Mouse (Mus musculus) layer of hippocampus, postnatal 14 days (tissue): Measurements from ENCODE around the gene Ctrc. TPM values are rescaled to one million over a fixed set of nuclear protein-coding genes. Genes with fewer than 3 reads are reported as not detected.
"Not testable (repeated sequence)": the region's sequence is repeated elsewhere in the genome, so short reads cannot be mapped to it uniquely, and the experiment has no call there.

Experiments
- DNase-seq, 2 experiments: peaks; one replicate each; pipeline ENCODE4 v3.0.0; 2021 to 2022; ENCODE audit warnings: low spot score in 2 of 2, mixed read lengths in 1 of 2
- total RNA-seq, 2 experiments: library from RNA; stranded (reverse); gene quantifications; 2 replicates each; pipeline ENCODE4 v1.2.3; 2021

Gene Ctrc
- total RNA-seq, 2 experiments from 2014 or later: not detected

GRCm38 (mm10) chr4:141789564-141790218 is 56.5 kb downstream of the Ctrc start:
- no peak for DNase-seq

GRCm38 (mm10) chr4:141787462-141787861 is 58.7 kb downstream of the Ctrc start:
- DNase-seq: no peak

GRCm38 (mm10) chr4:141787046-141787445 is 59.1 kb downstream of the Ctrc start:
- DNase-seq: no peak

- DNase-seq: no peak
Observed at GRCm38 (mm10) chr4:141786141-141786540, 60.0 kb downstream of the Ctrc start.

- DNase-seq: no peak
Observed at GRCm38 (mm10) chr4:141784835-141785234, 61.3 kb downstream of the Ctrc start.

- no peak for DNase-seq
Observed at GRCm38 (mm10) chr4:141781201-141781985, 64.8 kb downstream of the Ctrc start.

- DNase-seq: peak in 1 of 2 experiments; percentile 18
Observed at GRCm38 (mm10) chr4:141779828-141780227, 66.3 kb downstream of the Ctrc start.

GRCm38 (mm10) chr4:141773019-141773418 is 73.1 kb downstream of the Ctrc start:
- DNase-seq: not testable (repeated sequence)

GRCm38 (mm10) chr4:141771823-141772222 is 74.3 kb downstream of the Ctrc start:
- DNase-seq: no peak

GRCm38 (mm10) chr4:141769501-141770160 is 76.5 kb downstream of the Ctrc start:
- DNase-seq: no peak

GRCm38 (mm10) chr4:141767353-141768036 is 78.7 kb downstream of the Ctrc start:
- DNase-seq: peak; percentile 29 to 42

- DNase-seq: peak; percentile 46 to 49
Observed at GRCm38 (mm10) chr4:141766668-141767352, 79.3 kb downstream of the Ctrc start.

- DNase-seq: peak in 1 of 2 experiments; percentile 29
Observed at GRCm38 (mm10) chr4:141766316-141766667, 79.9 kb downstream of the Ctrc start.

GRCm38 (mm10) chr4:141765008-141765407 is 81.2 kb downstream of the Ctrc start:
- no peak for DNase-seq

Other genes starting within 250 kb of the Ctrc start
- 1 to 10 TPM; 2.4 TPM for gene Fblim1, start 240.3 kb downstream of the Ctrc start, total RNA-seq
- 1 to 10 TPM in 1 of 2 experiments, under 1 TPM in 1; 0.35 to 1.6 TPM for gene Tmem82, start 227.7 kb downstream of the Ctrc start, total RNA-seq
- gene Slc25a34, start 222.5 kb downstream of the Ctrc start, total RNA-seq: 1 to 10 TPM; 2.2 to 3.6 TPM
- 10 to 100 TPM; 47.8 to 55.4 TPM for gene Plekhm2, start 181.5 kb downstream of the Ctrc start, total RNA-seq
- under 1 TPM in 1 of 2 experiments, not detected in 1; 0.79 TPM for gene Rsc1a1, start 160.8 kb downstream of the Ctrc start, total RNA-seq
- gene Ddi2, start 122.9 kb downstream of the Ctrc start, total RNA-seq: 10 to 100 TPM; 29.4 to 34.0 TPM
- gene Agmat, start 99.7 kb downstream of the Ctrc start, total RNA-seq: not detected
- gene Dnajc16, start 55.4 kb downstream of the Ctrc start, total RNA-seq: 10 to 100 TPM; 29.4 to 33.3 TPM
- gene Casp9, start 52.7 kb downstream of the Ctrc start, total RNA-seq: 10 to 100 TPM; 23.1 to 23.3 TPM
- not detected for gene Cela2a, start 20.2 kb downstream of the Ctrc start, total RNA-seq
- 10 to 100 TPM; 55.2 to 60.4 TPM for gene Efhd2, start 28.6 kb upstream of the Ctrc start, total RNA-seq
- gene Fhad1, start 168.7 kb upstream of the Ctrc start, total RNA-seq: 1 to 10 TPM; 3.9 to 5.1 TPM
- 1 to 10 TPM; 6.8 to 7.5 TPM for gene Tmem51, start 237.9 kb upstream of the Ctrc start, total RNA-seq